Mouse (Mus musculus) midbrain, embryonic 15.5 days (tissue): Measurements from ENCODE around the gene Olfr99. TPM values are rescaled to one million over a fixed set of nuclear protein-coding genes. Genes with fewer than 3 reads are reported as not detected.
"Not testable (repeated sequence)": the region's sequence is repeated elsewhere in the genome, so short reads cannot be mapped to it uniquely, and the experiment has no call there.

Source experiments
- ATAC-seq: fragments of 200-750 bp; cut with Nextera tagmentation; replicated peaks from 2 replicates; pipeline ENCODE4 v1.8.0; 2017; ENCODE audit warnings: moderate TSS enrichment
- H3K27ac ChIP-seq: fragments of 300-500 bp; sonication (generic); 2 replicates; pipeline ENCODE4 v1.5.1; 2015; ENCODE audit warnings: mild to moderate bottlenecking, inconsistent platforms
- H3K27me3 ChIP-seq: fragments of 300-500 bp; sonication (generic); replicated peaks from 2 replicates; pipeline ENCODE4 v1.6.1; 2015; ENCODE audit warnings: inconsistent platforms
- H3K36me3 ChIP-seq: fragments of 300-500 bp; sonication (generic); replicated peaks from 2 replicates; pipeline ENCODE4 v1.6.1; 2015; ENCODE audit warnings: inconsistent platforms
- H3K4me1 ChIP-seq: fragments of 300-500 bp; sonication (generic); 2 replicates; pipeline ENCODE4 v1.6.1; 2015; ENCODE audit warnings: inconsistent platforms
- H3K4me2 ChIP-seq: fragments of 300-500 bp; sonication (generic); 2 replicates; pipeline ENCODE4 v1.6.1; 2015; ENCODE audit warnings: inconsistent platforms, mild to moderate bottlenecking, moderate library complexity
- H3K4me3 ChIP-seq: fragments of 300-500 bp; sonication (generic); 2 replicates; pipeline ENCODE4 v1.5.1; 2015; ENCODE audit warnings: mild to moderate bottlenecking, inconsistent platforms
- H3K9ac ChIP-seq: fragments of 300-500 bp; sonication (generic); 2 replicates; pipeline ENCODE4 v1.6.1; 2015; ENCODE audit warnings: mild to moderate bottlenecking, inconsistent platforms
- H3K9me3 ChIP-seq: fragments of 300-500 bp; sonication (generic); 2 replicates; pipeline ENCODE4 v1.6.1; 2016; ENCODE audit warnings: inconsistent platforms
- WGBS: fragments of 180-500 bp; shearing (Covaris S2); methylation state at CpG from one replicate; pipeline ENCODE4 v1.1.7; 2015; ENCODE audit warnings: mixed read lengths; 5-methylcytosine and 5-hydroxymethylcytosine counted together
- polyA plus RNA-seq: library from polyadenylated mRNA; unstranded; fragments of >200 nt; fragmentation: Nextera tagmentation; extraction: Ambion mirVana; gene quantifications from 2 replicates; pipeline ENCODE4 v1.2.1, GENCODE M21; 2015

Gene Olfr99
- polyA plus RNA-seq, 1 experiment from 2014 or later, result not detected

DNA sequence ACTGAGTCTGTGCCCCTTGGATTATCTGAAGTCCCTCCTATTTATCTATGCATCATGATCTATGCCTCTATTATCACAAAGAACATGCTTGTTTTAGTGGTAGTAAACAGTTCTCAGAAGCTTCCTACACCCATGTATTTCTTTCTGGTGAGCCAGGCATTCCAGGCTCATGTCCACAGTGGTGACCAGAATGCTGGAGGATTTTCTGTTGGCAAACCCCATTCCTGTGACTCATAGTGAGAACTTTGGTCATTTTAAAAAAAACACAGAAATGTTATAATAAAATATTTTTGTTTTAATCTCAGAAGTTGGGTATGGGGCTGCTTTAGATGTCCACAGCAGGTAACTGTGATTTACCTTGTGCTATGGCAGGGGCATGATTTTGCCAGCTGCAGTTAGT lies 33.8 kb downstream of the Olfr99 start:
- Histone ChIP-seq H3K4me1 (no peaks in the 10 kb centered on the region), H3K27ac (no peak overlapping the region), H3K9me3 (no peaks in the 10 kb centered on the region), H3K36me3 (no peaks in the 10 kb centered on the region), H3K4me2 (no peak overlapping the region), H3K27me3 (no peaks in the 10 kb centered on the region), H3K9ac (no peak overlapping the region), H3K4me3 (no peak overlapping the region)
- no peak for ATAC-seq

DNA sequence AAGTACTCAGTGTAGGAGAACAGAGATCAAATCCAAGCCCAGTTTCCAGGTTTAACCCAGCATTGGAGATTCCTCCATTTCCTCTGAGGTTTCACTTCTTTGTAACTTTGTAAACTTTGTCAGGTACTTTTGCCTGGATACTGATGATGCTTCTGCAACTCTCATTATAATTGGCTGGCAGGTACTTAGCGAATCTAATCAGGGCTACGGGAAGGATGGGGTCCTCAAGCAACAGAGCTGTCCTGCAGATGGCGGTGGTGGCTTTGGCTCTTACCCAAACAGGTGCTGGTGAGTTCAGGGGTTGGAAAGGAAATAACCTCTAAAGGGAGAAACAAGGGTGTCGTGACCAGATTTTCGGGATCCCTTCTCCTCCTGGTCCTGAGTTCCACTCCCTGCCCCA lies 36.5 kb downstream of the Olfr99 start:
- no peaks in the 10 kb centered on the region for H3K4me1 ChIP-seq
- no peak overlapping the region for H3K9ac ChIP-seq
- no peaks in the 10 kb centered on the region for H3K9me3 ChIP-seq
- H3K4me3 ChIP-seq, result no peak overlapping the region
- no peaks in the 10 kb centered on the region for H3K27me3 ChIP-seq
- no peaks in the 10 kb centered on the region for H3K36me3 ChIP-seq
- H3K4me2 ChIP-seq, result no peak overlapping the region
- H3K27ac ChIP-seq, result no peak overlapping the region
- 37% methylated on average over 5 of the region's 5 CpGs for WGBS
- ATAC-seq, result peak; percentile 63; the same call in 1 of the 2 replicates

DNA sequence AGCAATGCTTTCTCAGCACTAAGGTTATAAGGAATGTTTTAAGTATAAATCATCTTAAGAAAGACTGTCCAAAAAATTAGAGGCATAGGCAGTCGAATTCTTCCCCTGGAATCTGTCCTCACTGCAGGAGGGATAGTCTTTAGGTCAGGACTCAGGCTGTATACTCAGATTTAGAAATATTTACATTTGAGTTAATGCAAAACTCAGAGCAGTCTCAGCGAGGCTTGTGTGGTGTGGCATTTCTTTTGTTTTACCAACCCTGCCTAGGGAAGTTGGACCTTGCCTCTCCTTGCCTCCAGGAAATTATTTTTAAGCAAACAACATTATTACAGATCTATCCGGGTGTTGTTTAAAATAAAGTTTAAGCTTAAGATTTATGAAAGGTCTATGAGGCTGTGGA lies 41.1 kb downstream of the Olfr99 start:
- Histone ChIP-seq H3K27ac (no peak overlapping the region), H3K4me3 (no peak overlapping the region), H3K4me1 (no peaks in the 10 kb centered on the region), H3K9ac (no peak overlapping the region), H3K9me3 (no peaks in the 10 kb centered on the region), H3K36me3 (no peaks in the 10 kb centered on the region), H3K4me2 (no peak overlapping the region), H3K27me3 (no peaks in the 10 kb centered on the region)
- no peak for ATAC-seq
- 52% methylated on average over 3 of the region's 3 CpGs for WGBS

DNA sequence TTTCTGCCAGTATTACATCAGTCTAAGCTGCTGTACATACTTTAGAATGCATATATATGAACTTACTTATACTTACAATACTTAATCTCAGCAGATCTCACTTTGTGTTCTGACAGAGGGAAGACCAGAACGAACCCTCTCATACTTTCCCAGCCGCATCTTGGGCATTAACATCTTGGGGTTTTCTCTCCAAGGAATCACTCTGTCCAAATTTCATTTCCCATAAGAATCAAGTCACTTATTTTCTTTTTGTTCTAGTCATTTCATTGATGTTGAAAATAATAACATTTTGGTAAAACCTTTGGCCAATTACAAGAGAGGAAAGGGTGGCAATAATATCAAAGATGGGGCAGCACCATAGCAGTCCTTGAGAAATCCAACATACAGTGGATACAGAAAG lies 46.0 kb downstream of the Olfr99 start, which contains the start of gene Olfr97:
Gene Olfr97, minus strand, starts transcription at position 101 of the 400 bp plus-strand sequence.
- not testable (repeated sequence) for H3K4me3 ChIP-seq, H3K4me1 ChIP-seq, H3K27me3 ChIP-seq, H3K9ac ChIP-seq, ATAC-seq, H3K27ac ChIP-seq, H3K9me3 ChIP-seq, H3K36me3 ChIP-seq, H3K4me2 ChIP-seq
- 88% methylated on average over 2 of the region's 2 CpGs for WGBS

Other genes starting within 250 kb of the Olfr99 start
- gene Gabbr1, start 237.5 kb downstream of the Olfr99 start, polyA plus RNA-seq, result 86.4 and 88.8 TPM in 2 replicates
- 0.06 TPM in 1 of 2 replicates, not detected in the other for gene Olfr90, start 195.0 kb downstream of the Olfr99 start, polyA plus RNA-seq
- not detected in 2 replicates for gene Olfr91, start 185.2 kb downstream of the Olfr99 start, polyA plus RNA-seq
- not detected in 2 replicates for gene Olfr92, start 163.4 kb downstream of the Olfr99 start, polyA plus RNA-seq
- not detected in 2 replicates for gene Olfr93, start 122.0 kb downstream of the Olfr99 start, polyA plus RNA-seq
- not detected in 2 replicates for gene Ubd, start 89.6 kb downstream of the Olfr99 start, polyA plus RNA-seq
- 0.10 and 0.26 TPM in 2 replicates for gene Olfr94, start 82.5 kb downstream of the Olfr99 start, polyA plus RNA-seq
- not detected in 2 replicates for gene Olfr95, start 70.3 kb downstream of the Olfr99 start, polyA plus RNA-seq
- not detected in 2 replicates for gene Olfr96, start 63.3 kb downstream of the Olfr99 start, polyA plus RNA-seq
- not detected in 2 replicates for gene Olfr97, start 46.1 kb downstream of the Olfr99 start, polyA plus RNA-seq
- gene Olfr98, start 19.7 kb downstream of the Olfr99 start, polyA plus RNA-seq, result not detected in 2 replicates
- 1.3 and 1.6 TPM in 2 replicates for gene H2-M3, start 13.2 kb downstream of the Olfr99 start, polyA plus RNA-seq
- not detected in 2 replicates for gene Olfr101, start 20.9 kb upstream of the Olfr99 start, polyA plus RNA-seq
- not detected in 2 replicates for gene Olfr102, start 33.6 kb upstream of the Olfr99 start, polyA plus RNA-seq
- not detected in 2 replicates for gene Olfr103, start 56.2 kb upstream of the Olfr99 start, polyA plus RNA-seq
- gene Olfr104-ps, start 76.1 kb upstream of the Olfr99 start, polyA plus RNA-seq, result not detected in 2 replicates
- gene Olfr105-ps, start 95.6 kb upstream of the Olfr99 start, polyA plus RNA-seq, result not detected in 2 replicates
- gene Olfr106-ps, start 106.9 kb upstream of the Olfr99 start, polyA plus RNA-seq, result not detected in 2 replicates
- gene Olfr107, start 115.8 kb upstream of the Olfr99 start, polyA plus RNA-seq, result not detected in 2 replicates
- gene Olfr108, start 162.0 kb upstream of the Olfr99 start, polyA plus RNA-seq, result not detected in 2 replicates
- not detected in 2 replicates for gene Olfr109, start 175.5 kb upstream of the Olfr99 start, polyA plus RNA-seq
- gene H2-M2, start 200.1 kb upstream of the Olfr99 start, polyA plus RNA-seq, result not detected in 2 replicates
- not detected in 2 replicates for gene Olfr110, start 209.0 kb upstream of the Olfr99 start, polyA plus RNA-seq
- gene Olfr111, start 224.6 kb upstream of the Olfr99 start, polyA plus RNA-seq, result not detected in 2 replicates